Mouse (Mus musculus): Measurements from ENCODE around the gene Olfr325. TPM values are rescaled to one million over a fixed set of nuclear protein-coding genes. Genes with fewer than 3 reads are reported as not detected.
"Not testable (repeated sequence)": the region's sequence is repeated elsewhere in the genome, so short reads cannot be mapped to it uniquely, and the experiment has no call there.

The Olfr325 gene
- total RNA-seq (2017), result not detected in 2 replicates

DNA sequence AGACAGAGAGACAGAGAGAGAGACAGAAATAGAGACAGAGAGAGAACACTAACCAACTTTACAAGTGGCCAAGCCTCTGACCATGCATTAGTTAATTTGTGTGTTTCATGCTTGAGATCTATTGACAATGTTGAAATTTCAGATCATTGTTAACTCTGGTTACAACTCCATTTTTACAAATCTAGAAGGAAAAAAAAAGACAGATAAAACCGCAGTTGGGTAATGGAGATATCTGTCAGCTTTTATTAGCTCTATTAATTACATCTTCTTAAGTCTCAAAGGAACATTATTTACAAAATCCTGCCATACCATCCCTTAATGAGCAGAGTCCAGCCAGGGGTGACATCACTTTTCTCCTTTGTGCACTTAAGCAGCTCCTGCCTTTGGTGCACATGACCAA is at the start of gene Olfr325:
TSS of gene Olfr325 (plus strand) at position 301 of the 400 bp plus-strand sequence.
- no peak for ATAC-seq (replicated peaks; ENCODE audit: low read depth, poor library complexity, severe bottlenecking)

DNA sequence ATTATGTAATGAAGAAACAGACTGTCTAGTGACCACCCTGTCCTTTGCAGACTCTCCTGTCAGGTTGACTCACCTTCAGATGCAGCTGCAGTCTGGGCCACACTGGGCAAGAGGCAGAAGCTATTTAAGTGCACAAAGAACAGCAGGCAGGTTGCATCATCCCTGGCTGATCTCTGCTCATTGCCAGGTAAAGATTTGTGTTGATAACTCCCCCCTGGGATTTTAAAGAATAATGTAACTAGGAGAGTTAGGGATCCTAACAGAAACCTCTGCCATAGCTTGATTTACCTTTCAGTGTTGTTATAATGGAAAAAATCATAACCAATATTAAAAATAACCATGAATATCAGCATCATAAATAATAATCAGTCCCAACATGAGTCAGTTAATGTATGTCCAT is 42.8 kb upstream of the Olfr325 start, which contains the start of gene Olfr330:
TSS of gene Olfr330 (minus strand) at position 101 of the 400 bp plus-strand sequence.
- not testable (repeated sequence) for ATAC-seq (replicated peaks; ENCODE audit: low read depth, poor library complexity, severe bottlenecking)

DNA sequence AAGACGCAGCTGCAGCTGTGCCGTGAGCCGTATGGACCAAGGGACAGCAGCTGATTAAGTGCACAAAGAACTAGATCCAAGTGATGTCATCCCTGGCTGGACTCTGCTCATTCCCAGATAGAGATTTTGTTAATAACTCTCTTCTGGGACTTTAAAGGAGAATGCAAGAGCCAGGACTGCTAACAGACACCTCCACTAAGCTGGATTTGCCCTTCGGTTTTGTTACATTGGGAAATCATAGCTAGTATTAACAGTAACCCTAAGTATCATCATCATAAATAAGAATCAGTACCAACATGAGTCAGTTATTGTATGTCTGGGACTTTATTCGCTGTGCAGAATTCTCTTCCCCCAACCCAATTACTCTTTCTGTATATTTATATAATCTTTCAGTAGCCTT is 31.2 kb upstream of the Olfr325 start, which contains the start of gene Olfr329-ps:
TSS of gene Olfr329-ps (minus strand) at position 101 of the 400 bp plus-strand sequence.
- ATAC-seq (replicated peaks; ENCODE audit: low read depth, poor library complexity, severe bottlenecking), result no peak

DNA sequence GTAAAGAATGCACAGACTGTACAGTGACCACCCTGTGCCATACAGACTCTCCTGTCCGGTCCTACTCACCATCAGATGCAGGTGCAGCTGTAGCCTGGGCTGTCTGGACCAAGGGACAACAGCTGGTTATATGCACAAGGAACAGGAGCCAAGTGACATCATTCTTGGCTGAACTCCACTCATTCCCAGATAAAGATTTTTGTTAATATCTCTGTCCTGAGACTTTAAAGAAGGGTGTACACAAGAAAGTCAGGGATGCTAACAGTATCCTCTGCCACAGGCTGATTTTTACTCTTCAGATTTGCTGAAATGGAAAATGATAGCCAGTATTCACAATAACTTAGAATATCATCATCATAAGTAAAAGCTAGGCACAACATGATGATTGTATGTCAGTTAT is 22.0 kb upstream of the Olfr325 start, which contains the start of gene Olfr328:
TSS of gene Olfr328 (minus strand) at position 101 of the 400 bp plus-strand sequence.
- ATAC-seq (replicated peaks; ENCODE audit: low read depth, poor library complexity, severe bottlenecking), result no peak

DNA sequence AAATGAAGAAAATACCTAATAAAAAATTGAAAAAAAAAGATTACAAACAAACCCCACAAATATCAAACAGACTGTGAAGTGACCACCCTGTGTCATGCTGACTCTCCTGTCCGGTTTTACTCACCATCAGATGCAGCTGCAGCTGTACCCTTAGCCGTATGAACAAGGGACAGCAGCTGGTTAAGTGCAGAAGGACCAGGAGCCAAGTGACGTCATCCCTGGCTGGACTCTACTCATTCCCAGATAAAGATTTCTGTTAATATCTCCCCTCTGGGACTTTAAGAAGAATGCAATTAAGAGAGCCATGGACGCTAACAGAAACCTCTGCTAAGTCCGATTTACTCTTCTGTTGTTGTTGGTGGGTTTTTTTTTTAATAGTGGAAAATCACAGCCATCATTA is 7.1 kb upstream of the Olfr325 start, which contains the start of gene Olfr224:
TSS of gene Olfr224 (minus strand) at position 149 of the 400 bp plus-strand sequence.
- no peak for ATAC-seq (replicated peaks; ENCODE audit: low read depth, poor library complexity, severe bottlenecking)

DNA sequence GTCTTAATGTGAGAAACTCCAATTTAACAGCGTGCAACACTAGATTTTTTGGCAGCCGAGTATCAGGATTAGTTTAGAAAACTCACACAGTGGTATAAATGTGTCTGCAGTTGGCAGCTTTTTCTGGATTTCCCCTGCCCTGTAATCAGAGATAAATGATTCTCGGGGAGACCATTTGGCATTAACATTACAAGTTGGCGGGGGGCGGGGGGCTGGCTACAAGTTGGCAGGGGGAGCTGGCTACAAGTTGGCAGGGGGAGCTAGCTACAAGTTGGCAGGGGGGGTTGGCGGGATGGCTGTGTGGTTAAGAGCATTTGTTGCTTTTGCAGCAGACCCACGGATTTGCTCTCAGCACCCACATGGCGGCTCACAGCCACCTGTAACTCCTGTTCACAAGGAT is 1.1 kb downstream of the Olfr325 start:
- no peak for ATAC-seq (replicated peaks; ENCODE audit: low read depth, poor library complexity, severe bottlenecking)

DNA sequence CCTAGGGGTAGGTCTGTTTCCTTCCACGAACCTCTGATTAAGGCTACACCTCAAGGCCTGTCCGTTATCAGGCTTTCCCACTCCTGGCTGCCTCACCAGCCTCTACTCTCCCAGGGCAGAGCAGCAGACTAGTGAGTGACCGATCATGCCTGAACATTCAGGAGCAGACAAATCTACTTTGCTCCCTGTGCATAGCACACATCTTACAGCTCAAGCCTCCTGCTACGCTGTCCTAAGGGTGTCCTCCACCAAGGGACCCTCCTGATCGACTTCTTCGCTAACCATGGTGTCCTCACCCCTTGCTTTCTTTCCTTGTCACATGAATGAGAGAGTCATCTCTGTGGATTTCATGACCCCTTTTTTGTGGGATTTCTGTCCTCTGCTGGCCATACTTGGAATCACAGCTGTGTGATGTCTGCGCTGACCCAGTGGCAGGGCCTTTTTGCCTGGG is 10.4 kb downstream of the Olfr325 start:
- ATAC-seq (replicated peaks; ENCODE audit: low read depth, poor library complexity, severe bottlenecking), result peak; percentile 78

DNA sequence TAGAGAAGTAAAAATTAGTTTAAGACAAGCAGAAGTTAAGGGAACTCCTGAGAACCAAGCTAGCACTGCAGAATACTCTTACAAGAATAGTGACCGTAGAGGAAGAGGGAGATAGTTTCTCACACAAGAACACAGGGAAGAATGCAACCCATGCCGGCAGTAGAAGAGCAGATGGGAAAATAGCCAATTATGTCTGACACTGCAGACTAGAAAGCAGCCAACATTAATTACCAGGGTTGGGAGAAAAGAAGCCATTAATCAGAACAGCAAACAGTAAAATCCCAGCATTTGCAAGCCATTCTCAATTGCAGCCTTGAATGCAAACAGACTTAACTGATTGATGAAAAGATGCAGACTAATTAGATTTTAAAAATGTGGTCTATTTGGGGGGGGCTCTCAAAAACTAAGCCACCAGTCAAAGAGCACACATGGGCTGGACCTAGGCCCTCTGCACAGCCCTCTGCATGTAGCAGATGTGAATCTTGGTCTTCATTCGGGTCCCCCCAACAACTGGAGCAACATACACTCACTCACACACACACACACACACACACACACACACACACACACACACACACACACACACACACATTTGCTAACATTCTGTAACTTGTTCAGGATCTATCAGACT is 11.2 kb downstream of the Olfr325 start:
- ATAC-seq (replicated peaks; ENCODE audit: low read depth, poor library complexity, severe bottlenecking), result no peak

DNA sequence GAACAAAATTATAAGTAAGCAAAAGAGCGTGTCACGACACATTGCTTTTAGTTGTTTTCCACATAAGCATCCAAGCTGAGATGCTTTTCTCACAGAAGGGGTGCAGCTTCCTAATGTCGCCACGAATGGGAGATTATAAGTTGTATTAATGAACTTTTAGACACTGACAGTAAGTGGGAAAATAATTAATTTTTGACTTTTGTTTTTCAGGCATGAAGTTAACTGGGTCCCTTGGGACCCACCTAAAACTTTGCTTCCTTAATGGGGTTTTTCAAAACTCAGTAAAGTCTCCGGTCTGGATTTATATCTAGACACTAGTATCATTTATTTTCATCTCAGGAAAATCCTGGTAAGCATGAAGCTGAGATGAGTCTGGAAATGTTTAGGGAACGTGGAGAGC is 17.3 kb downstream of the Olfr325 start, which contains the start of gene Olfr324:
TSS of gene Olfr324 (plus strand) at position 301 of the 400 bp plus-strand sequence.
- no peak for ATAC-seq (replicated peaks; ENCODE audit: low read depth, poor library complexity, severe bottlenecking)

DNA sequence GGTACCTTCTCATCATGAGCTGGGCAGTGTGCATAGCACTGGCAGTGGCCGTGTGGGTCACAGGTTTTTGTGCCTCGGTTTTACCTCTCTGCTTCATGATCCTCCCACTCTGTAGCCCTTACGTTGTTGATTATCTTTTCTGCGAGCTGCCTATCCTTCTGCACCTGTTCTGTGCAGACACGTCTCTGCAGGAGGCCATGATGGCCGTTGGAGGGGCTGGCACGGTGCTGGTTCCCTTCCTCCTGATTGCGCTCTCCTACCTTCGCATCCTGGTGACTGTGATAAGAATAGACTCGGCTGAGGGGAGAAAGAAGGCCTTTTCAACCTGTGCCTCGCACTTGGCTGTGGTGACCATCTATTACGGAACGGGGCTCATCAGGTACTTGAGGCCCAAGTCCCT is 20.3 kb downstream of the Olfr325 start:
- ATAC-seq (replicated peaks; ENCODE audit: low read depth, poor library complexity, severe bottlenecking), result no peak

DNA sequence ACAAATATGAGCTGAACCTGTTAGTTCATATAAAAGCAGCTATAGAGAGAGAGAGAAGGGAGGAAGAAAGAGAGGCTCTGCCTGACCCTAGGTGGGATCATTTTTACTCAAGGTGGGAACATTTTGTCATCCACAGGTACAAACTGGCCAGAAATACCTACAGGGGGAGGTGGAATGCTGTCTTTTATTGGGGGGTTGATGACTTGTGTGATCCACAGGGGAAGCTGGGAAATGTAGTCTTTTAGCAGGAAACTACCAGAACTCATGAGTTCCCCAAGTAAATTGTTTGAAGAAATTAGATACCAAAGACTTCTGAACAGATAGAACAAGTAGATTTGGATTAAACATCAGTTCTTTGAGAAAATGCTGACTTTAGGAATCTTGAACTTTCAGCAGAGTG is 24.5 kb downstream of the Olfr325 start:
- ATAC-seq (replicated peaks; ENCODE audit: low read depth, poor library complexity, severe bottlenecking), result no peak

DNA sequence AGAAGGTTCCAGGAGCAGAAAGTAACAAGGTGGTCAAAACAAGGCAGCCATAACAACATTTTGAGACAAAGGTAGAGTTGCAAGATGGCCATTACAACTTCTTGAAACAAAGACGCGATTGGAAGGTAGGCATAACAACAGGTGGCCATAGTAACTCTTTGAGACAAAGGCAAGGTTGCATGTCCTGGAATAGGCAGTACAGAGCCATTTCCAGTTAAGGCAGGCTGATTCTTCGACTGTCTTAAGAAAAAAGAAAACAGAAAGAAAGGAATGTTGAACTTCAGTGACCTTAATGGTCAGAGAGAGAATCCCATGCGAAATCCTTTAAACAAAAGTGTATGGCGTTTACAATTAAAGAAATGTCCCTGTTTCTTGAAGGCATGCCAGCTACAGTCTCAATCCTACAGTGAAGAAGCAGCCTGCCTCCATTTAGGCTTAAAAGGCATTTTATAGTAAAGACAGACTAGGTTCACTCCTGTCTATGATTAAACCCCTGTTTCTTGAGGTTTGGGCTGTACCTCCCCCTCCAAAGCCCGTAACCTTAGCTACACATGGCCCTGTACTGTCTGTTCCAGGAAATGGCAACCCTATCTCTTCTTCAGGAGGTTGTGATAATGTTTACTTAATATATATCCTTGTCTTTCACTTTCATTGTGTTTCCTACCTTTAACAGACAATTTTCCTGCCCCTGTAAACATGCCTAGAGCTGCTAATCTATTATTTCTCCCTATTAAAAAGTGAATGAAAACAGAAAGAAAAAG is 25.4 kb downstream of the Olfr325 start:
- ATAC-seq (replicated peaks; ENCODE audit: low read depth, poor library complexity, severe bottlenecking), result peak; percentile 62; the same call in 1 of the 2 replicates

DNA sequence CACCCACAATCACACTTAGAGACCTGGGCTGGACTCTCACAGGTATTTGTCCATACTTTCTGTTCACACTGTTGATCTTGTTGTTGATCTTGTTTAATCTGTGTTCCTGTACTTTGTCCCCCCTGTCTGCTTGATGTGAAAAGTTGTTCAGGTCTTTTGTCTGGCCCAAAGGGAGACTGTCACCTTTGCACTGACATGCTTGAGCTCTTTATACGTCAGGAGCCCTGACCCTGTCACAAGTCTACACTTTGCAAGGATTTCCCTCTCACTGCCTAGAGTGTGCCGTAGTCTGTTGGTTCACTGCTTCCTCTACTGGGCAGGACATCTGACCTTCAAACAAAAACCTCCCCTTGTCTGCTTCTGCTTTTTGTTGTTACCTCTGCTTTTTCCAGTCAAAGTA is 27.2 kb downstream of the Olfr325 start:
- no peak for ATAC-seq (replicated peaks; ENCODE audit: low read depth, poor library complexity, severe bottlenecking)

DNA sequence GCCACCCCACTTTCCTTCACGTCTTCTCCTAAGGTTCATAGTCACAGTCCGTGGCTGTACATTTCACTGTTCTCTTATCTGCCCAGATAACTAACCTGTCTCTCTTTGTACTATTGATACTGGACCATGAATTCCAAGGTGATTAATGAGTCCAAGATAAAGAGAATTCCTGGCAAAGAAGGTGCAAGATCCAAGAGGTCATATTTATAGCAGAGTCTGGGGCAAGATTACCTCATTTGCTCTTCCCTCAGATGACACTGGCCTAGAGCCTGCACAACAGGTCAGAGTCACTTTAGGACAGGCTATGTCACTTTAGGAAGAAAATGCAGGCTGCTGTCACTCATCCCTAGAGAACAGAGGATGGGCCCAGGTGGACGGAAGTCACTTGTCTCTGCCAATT is 27.7 kb downstream of the Olfr325 start:
- no peak for ATAC-seq (replicated peaks; ENCODE audit: low read depth, poor library complexity, severe bottlenecking)

DNA sequence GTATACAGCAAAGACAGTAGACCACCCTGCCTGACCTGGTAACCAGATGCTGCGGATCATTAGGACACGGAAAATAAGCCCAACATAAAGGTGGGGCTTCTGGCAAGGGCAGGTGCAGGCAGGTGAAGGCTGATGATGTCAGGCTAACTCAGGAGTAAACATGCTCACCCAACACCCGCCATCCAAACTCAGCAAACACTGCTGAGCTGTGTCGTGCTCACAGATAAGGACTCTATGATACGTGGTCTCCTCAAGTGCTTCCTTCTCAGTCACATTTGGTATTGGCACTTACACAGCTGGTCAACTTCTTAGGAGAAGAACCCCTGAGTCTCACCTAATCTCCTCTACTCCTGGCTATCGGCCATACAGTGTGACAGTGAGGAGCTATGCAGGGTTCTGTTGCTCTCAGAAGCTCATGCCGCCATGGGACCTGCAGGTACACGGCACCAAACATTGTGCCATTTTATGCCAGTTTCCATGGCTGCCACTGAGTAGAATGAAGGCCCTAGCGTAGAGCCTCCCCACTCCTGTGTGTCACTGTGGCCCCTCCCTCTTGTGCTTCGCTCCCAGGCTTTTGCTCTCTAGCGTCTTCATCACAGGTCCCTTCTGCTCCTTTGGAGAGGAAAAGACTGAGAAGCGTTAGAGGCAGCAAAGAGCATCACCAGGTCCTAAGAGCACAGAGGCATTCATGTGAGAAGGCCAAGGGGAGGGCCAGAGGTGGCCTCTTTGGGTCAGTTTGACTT is 28.8 kb downstream of the Olfr325 start:
- no peak for ATAC-seq (replicated peaks; ENCODE audit: low read depth, poor library complexity, severe bottlenecking)

DNA sequence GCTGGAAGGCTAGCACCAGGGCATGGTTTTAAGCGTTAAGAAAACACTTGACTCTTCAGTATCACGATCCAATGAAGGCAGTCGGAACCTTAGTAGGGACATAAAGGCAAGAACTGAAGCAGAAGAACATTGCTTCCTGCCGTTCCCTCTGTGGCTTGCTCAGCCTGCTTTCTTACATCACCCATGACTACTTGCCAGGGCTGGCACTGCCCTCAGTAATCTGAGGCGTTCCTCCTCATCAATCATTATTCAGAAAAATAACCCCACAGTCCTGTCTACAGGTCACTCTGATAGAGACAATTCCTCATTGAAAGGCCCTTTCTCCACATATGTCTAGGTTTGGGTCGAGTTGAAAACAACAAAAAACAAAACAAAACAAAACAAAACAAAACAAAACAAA is 29.5 kb downstream of the Olfr325 start:
- ATAC-seq (replicated peaks; ENCODE audit: low read depth, poor library complexity, severe bottlenecking), result no peak

DNA sequence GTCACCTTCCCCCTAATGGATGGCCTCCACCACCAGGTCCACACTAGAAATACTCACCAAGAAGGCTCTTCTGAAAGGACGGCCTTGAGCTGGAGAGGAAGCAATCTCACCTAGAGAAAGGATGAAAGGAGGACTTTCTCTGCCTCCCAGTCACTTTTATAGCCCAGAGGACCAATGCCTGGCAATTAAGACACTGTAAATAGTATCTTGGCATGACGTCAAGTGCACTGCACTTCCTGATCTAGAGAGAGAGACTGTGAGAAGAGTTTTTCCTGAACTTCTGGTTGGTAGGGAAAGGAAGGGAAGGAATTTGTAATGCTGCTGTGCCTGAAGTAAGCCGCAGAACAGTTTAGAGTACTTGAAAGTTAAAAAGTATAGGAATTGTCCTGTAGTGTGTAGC is 35.8 kb downstream of the Olfr325 start:
- ATAC-seq (replicated peaks; ENCODE audit: low read depth, poor library complexity, severe bottlenecking), result no peak

DNA sequence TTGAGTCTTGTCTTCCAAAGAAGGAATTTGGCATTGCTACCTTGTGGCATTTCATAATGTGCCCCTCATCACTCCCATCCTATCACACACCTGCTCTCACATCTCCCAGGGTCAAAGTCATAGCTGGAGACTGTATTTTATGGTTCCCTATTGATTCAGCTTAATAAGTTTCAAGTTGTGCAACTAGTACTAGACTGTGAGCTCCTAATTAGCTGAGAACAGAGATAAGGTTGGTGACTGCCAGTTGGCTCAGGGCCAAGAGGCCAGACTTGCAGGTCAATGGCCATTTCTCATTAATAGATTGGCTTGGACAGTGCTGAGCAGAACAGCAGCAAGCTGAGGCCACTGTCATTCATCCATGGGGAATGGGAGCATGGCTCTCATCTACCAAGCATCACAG is 37.0 kb downstream of the Olfr325 start:
- ATAC-seq (replicated peaks; ENCODE audit: low read depth, poor library complexity, severe bottlenecking), result no peak

DNA sequence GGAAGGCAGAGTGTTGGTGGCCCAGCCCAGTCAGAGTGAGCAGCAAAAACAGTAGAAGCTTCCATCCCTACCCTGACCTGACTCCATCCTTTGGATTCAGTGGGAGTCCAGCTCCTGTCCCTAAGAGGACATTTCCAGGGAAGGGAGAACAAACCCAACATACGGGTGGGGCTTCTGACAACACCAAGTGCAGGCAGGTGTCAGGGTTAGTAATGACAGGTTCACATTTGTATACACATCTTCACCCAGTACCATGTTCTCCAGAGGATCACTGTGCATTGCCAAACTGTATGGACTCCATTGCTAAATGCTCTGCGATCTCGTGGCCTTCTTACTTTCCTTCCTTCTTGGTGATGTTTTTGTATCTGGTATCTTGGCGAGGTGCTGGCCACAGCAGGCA is 38.4 kb downstream of the Olfr325 start, which contains the start of gene 2210407C18Rik:
TSS of gene 2210407C18Rik (minus strand) at position 101 of the 400 bp plus-strand sequence.
- ATAC-seq (replicated peaks; ENCODE audit: low read depth, poor library complexity, severe bottlenecking), result no peak

DNA sequence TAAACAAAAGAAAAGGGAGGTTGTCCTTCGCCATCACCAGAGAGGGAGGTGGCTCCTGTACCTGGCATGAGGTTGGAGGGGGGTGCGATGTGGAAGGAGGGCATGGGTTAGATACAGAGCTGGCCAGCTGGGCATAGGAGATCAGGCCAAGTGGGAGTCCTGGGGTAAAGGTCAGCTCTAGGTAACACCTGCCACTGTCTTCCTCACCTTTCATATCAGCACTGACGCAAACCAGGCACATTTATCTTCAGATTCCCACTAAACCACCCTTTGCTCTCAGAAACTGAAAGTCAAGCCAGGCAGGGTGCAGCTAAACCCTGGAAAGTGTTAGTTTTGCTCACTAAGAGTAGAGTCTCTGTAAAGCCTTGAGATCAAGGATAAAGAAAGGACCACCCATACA is 40.8 kb downstream of the Olfr325 start:
- ATAC-seq (replicated peaks; ENCODE audit: low read depth, poor library complexity, severe bottlenecking), result no peak
